Mouse (Mus musculus) gastrocnemius, adult 8-10 months (tissue): ENCODE data around the gene Cenps. TPM values are rescaled to one million over a fixed set of nuclear protein-coding genes. Genes with fewer than 3 reads are reported as not detected.

Source experiments
- DNase-seq, 2 experiments: peaks; one replicate each; pipeline ENCODE4 v3.0.0; 2022; ENCODE audit warnings: low spot score in 2 of 2
- total RNA-seq, 4 experiments: library from RNA; stranded (reverse); gene quantifications; 2 replicates each; pipeline ENCODE4 v1.2.4; 2022

The Cenps gene
- total RNA-seq, 4 experiments from 2014 or later = 5.2 to 8.7 (median 6.2) TPM

DNA sequence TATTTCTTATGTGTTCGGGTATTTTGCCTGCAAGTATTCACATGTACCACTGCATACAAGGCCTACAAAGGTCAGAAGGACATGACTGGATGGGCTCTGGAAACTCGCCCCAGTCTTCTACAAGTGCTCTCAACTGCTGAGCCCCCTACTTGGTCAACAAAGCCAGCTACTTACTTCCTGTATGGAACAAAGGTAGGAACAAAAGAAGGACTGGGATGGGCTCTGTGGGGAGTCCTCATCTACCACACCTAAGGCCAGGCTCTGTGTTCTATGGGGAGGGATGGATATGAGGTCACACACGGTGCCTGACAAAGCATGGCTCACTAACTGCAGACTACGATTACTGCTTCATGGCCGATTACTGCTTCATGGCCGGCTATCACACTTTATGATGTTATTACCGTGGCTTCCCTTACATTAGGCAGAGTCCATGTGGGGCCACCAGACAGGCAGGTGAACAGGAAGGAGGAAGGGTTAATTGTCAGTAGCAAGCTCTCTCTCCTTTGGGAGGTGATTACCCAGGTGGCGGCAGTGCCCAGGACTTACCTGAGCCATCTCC lies 20.1 kb upstream of the Cenps start:
- DNase-seq = no peak

DNA sequence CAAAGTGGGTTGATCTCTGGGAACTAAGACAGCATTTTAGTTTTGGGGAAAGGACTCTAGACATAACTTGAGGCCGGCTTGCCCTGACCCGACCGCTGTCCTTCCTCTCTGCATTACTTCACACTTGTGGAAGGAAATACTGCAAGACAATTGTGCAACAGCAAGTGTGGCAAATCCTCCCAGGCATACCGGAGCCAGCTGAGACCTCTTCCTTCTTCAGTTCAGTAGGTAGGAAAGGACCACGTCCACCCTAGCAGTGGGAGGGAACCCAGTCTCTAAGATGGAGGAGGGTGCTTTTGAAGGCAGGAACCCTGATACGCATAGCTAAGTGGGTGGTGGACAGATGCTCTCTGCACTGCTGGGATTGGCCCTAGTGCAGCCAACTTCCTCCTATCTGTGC lies 18.3 kb upstream of the Cenps start:
- no peak for DNase-seq

DNA sequence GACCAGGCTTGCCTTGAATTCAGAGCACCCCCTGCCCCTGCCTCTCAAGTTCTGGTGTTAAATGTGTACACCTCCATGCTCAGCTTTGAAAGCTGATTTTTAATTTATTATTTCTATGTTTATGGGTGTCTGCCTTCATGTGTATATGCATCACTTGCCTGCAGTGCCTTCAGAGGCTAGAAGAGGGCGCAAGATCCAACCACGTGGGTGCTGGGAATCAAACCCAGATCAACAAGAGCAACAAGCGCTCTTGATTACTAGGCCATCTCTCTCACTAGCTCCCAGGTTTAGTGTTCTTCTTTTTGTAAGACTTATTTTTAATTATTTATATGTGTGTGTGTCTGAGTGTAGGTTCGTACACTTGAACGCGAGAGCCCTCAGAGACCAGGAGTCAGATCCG lies 17.4 kb upstream of the Cenps start:
- no peak for DNase-seq

DNA sequence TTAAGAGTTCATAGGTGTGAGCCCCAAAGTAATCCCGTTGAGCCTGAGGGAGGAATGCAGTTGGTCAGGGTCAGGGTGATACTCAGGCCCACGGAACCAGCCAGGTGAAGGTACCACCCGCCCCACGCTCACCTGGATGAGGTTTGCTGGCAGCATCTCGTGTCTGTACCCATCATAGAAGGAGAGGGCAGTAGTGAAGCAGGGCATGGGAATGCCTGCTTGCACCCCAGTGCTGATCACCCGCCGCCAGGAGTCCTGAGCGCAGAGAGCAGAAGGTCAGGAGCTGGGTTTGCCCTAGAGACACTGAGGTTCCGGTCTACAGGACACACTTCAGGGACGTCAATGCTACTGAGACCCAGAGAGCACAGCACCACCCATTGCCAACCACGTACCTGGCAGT lies 13.3 kb upstream of the Cenps start:
- no peak for DNase-seq

DNA sequence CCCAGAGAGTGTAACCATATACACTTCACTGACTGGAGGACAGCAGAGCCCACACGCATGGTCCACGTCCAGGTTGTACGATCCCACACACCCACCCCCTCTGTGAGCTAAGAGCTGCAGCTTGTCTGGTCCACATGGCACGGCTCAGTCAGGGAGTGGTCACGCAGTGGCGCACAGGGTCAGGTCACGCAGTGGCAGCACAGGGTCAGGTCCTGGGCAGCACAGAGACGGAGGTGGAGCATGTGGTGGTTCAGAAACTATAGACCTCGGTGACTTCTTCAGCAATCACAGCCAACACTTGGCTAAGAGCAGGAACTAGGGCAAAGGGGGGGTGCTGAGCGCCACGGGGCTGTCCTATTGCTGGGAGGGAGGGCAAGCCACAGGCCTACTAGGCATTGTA lies 12.8 kb upstream of the Cenps start:
- DNase-seq = peak; percentile 21 to 45

DNA sequence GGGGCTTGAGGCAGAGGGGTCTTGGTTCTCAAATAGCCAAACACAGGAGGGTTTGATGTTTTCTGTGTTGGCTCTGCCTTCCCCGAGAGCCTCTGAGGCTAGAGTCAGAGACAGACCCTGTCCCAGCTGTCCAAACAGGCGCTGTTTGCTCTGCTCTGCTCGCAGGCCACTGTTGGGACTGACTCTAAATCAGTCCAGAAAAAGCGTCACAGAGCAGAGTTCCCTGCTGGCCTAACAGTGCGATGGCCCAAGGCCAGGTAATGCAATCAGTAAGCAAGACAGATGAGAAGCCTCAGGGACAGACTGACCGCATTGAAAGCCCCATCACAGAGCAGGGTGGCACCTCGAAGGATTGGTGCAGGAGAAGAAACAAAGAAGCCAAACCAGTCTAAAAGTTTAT lies 12.2 kb upstream of the Cenps start:
- peak; percentile 30 to 43 for DNase-seq

DNA sequence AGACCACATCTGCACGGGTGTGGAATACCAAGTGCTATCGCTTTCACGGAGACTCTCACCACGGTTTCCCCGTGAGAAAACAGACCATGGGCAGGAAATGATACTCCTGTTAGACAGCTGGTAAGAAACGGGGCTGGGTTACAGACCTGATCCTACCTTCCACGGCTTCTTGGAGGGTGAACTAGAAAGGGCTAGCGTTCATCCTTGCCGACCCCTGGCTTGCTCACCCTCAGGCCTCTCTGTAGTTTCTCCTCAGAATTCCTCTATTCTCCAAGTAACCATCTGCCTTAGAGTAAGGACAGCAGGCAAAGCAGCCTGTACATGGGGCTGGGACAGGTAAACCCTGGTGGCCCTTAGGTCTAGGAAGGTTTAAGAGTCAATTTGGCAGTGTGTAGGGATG lies 11.8 kb upstream of the Cenps start:
- DNase-seq = no peak

DNA sequence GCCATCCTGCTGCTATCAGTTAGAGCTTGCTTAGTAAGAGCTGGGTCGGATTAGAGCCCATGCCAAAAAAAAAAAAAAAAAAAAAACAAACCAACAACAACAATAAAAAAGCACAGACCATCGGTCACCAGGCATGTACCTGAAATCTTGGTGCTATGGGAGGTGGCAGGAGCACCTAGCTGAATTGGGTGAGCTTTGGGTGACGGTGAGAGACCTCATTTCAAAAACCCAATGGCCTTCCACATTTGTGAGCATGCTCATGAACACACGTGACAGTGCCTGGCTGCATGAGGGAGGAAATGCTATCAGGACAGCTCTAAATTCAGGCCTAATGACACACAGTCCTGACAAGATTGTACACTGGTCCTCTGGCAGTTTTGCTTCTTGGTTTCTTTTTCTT lies 10.7 kb upstream of the Cenps start:
- DNase-seq = no peak

DNA sequence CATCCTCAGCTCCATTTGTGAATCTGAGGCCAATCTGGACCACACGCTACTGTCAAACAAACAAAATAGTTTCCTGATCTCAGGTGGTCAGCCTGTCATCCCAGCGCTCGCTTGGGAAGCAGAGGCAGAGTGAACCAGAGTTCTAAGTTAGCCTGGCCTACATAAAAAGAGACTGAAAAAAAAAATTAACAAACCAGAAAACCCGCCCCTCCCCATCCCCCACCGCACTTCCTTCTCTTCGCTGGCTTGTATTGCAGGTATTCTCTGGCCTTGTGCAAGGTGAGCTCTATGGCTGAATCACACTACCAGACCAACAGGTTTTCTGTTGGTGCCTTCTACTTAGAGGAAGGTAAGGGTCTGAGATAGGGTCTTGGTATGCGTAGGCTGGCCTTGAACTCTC lies 10.1 kb upstream of the Cenps start:
- no peak for DNase-seq

DNA sequence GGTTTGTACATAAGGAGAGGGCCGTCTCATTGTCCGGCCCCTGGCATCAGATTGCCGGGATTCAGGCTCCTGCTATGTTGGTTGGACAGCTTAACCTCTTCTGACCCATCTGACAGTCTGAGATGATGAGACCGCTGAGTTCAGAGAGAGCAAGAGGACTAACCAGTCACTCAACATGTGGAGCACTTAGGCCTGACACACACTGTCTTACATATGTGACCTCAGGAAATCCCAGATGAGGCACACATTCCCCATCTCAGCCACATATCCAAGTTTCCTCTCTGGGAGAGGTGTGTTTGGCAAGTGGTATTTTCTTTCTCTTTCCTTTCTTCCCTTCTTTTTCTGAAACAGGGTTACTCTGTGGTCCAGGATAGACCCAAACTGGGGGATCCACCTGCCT lies 7.7 kb upstream of the Cenps start:
- DNase-seq = no peak

DNA sequence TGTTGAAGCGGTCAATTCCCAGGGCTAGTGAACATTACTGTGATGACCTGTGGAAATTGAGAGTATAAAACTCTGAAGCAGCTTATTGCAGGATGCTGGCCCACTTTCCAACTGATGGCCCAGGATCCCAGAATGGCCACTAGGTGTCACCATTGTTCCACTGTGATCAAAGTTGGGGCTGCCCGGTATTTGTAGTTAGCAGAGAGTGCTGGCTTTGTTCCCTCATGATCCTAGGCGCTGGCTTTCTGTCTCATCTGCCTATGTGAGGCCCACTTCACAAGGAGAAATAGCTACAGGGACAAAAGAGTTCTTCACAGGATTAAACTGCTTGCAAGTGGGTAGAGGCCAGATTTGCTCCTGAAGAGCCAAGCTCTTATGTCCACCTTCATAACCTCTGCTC lies 7.0 kb upstream of the Cenps start:
- DNase-seq = peak; percentile 56 to 71

DNA sequence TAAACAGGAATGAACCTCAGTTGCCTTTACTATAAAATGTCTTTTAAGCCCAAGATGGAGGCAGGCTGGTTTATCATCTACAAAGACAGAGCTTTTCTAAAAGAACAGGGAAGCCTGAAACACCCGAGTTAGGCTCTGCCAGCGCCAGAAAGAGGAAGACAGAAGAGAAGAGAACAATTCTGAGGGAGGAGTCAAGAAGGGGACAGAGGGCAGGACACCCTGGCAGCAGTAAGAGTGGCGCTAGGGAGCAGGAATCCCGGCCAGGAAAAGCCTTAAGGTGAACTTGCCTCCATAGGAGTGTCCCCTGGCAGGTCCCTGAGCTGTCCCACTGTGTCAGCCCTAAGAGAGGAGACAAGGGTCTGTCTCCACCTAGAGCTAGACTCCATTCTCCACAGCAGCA lies 6.2 kb upstream of the Cenps start:
- DNase-seq = no peak

DNA sequence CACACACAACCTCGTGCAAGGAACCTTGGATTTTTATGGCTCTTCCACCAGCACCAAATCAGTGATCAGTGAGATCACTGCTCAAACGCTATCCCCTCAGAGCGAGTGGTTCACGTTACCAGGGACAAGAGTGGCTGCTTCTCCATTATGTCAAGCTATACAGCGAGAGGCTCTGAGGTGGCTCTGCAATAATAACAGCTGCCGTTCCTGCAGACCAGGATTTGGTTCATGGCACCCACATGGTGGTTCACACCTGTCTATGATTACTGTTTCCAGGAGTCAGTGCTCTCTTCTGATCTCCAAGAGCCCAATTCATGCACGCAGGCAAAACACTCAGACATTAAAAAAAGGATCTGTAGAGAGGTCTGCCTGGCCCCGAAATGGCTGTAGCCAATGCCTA lies 1.1 kb upstream of the Cenps start:
- no peak for DNase-seq

DNA sequence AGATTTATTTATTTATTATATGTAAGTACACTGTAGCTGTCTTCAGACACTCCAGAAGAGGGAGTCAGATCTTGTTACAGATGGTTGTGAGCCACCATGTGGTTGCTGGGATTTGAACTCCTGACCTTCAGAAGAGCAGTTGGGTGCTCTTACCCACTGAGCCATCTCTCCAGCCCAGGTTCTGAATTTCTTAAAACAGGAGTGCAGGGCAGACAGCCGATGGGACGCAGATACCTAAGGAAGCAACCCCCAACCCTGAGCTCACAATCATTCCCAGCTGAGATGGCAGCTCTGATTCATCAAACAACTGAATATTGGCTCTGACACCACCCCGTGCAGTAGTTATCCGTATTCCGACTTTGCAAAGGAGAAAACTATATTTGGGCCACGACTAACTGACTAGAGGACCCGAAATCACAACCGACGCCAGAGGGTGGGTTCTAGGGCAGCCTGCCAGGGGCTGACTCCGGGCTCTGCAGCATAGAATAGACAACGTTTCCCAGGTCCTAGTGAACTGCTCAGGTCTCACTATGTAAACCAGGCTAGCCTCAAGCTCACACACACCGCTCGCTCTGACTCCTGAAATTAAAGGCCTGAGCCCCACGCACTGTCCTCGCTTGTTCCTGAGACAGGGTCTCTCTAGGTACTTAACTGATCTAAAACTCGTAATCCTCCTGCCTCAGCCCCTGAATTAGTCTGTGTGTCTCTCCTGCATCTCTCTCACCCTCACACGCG lies 1.1 kb downstream of the Cenps start:
- DNase-seq = no peak

DNA sequence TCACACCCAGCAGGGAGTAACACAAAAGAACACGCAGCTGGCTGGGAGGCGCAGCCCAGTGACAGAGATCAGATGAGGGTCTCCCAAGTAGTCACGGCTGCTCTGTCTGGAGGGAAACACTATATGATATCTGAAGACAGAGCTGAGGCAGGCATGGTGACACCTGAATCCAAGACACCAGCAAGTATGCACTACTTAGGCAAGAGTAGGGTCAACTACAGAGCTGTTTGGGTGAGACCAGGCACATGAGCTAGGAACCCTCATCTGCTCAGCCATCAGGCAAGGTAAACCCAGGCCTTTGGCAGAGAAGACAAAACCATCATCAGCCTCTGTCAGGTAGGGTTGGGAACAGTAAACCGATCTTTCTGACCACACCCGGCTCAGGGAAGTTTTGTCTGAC lies 4.0 kb downstream of the Cenps start:
- DNase-seq = no peak

DNA sequence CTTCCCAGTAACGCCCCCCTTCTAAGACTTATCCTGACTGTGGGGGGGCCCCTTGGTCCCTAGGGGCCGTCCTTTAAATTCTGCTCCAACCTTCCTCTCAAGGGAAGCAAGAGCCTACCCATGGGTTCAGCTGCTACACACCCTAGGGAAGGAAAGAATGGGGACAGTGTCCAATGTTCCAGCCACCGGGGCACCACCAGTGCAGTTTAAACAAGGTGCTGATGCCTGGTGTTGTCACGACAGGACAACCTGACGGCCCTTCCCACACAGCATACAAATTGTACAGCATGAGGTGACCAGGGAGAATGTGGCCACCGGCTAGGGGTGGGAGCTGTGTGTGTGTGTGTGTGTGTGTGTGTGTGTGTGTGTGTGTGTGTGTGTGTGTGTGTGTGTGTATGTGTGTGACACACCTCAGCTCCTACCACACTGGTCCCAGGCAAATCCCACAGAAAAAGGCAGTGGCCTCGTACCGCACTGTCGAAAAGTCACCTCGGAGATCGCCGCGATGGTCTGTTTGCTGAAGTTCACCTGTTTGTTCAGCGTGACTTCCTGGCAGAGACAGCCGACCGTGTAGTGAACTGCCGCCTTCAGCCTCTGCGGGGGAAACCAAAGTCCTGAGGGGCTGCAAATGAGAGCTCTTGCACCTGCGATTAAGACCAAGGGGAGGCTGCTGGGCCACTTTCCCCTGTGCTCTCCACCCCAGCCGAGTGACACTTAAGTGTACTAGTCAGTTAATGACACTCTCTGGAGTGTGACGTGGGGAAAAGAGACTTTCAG lies 5.5 kb downstream of the Cenps start:
- DNase-seq = no peak

DNA sequence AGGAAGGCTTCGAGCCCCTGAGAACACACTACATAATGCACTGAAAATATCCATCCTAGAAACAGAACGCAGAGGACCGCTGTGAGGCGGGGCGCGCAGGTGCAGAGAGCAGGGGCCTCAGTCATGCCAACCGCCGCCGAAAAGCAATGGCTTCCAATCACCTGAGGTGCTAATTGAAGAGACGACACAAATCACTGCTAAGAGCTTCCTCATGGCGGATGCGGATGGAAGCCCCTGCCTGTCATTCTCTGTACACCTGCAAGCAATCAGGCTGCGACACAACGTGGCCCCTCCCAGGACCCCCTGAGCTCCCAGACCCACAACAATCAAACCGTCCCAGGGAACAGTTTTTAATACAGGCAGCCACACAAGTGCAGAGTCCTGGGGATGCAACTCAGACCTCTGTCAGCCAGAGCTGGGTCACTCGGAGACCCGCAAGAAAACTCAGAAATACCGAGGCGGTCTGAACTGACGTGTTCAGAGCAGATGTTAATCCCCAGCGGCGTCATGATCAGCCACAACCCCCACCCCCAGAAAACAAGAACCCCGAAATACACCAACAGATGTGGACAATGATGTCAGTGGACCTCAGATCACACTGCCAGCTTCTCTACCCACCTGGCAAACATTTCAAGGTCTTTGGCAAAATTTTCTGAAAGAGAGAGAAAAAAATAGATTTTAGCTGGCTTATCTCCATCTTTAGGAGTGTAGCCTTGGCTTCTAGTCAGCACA lies 6.2 kb downstream of the Cenps start:
- DNase-seq = no peak

DNA sequence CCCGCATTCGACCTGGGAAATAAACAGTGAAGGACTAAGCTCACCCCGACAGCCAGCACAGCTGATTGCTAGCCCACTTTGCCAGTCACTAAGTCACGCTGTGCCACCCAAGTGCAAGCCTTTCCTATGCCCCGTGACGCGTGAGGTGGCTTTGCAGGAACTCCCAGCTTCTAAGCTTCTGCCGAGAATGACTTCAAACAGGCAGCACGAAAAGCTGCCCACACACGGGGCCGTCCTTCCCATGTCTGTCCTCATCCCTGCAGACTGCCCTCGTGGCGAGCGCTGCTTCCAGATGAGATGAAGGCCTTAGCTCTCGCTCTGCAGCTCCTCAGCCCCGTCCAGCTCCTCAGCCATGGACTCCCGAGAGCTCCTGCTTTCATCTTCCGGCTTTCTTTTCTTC lies 9.0 kb downstream of the Cenps start:
- no peak for DNase-seq

DNA sequence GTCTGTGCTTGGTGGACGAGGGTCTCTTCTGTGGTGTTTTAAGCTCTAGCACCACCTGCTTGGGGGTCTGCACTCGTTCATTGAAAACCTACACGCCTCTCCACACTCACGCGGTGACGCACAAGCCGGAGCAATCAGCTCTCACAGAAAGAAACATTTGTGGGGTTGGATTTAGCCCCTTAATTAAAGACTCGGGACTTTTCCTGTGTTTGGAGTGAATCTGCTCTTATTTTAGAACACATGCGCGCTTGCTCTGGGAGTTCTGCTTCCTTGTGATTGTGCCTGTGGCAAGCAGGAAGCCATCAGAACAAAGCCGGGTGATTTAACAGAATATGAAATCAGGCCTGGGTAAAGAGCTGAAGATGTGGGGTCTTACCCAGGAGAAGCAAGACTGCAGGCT lies 10.8 kb downstream of the Cenps start, which contains the start of gene Cort:
Gene Cort (minus strand): TSS at position 101 of the 400 bp plus-strand sequence.
- DNase-seq = no peak

DNA sequence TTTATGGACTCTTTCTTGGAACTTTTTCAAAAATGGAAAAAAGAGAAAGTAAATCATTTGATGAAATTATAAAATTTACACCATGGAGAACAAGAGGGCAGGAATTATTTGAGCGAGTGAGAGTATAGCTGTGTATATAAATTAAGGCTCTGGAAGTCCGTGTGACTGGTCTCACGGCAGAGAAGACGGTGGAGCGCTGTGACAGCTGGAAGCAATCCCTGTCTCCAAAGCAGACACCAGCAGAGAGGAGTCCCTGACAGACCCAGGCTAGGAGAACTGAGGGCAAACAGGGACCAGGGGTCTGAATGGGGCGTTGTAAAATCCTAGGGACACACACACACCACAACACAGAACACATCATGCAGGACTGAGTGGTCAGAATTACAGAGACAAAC lies 11.3 kb downstream of the Cenps start:
- DNase-seq = no peak

DNA sequence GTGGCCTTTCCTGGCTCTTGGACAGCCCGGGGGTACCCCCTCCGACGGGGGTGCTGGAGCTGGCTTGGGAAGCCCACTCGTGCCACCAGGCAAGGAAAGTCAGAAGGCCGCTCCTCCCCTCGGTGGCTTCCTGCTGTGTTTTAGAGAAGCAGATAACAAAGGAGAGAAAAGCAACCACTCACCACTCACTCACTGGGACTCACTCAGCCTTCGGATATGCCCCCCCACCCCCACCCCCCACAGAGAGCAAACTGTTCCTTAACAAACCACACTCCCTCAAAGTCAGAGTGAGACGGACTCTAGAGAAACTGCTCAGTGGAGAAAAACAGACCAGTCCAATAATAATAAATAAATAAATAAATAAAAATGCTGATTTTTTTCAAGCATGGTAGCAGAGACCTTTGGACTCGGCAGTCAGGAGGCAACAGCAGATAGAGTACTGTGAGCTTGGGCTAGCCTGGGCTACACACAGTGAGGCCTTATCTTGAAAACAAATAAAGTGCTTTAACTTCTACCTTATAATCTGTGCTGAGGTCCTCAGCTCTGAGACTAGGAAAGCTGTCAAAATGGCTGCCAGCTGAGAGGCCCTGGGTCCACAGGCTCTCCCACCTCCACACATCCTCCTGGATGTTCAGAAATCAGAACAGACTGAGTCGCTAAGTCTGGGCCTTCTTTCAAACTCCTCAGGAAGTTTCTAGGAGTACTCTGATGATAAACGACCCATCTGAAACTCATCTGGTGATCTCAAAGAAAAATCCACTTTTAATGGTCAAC lies 11.9 kb downstream of the Cenps start:
- DNase-seq = no peak
